Mouse (Mus musculus): Measurements from ENCODE around the gene Sbf1.

Gene Sbf1

GRCm38 (mm10) chr15:89321264-89321663 lies 6.2 kb upstream of the Sbf1 start:
- no peak for DNase-seq (ENCODE audit: low spot score in 2 of 2)

GRCm38 (mm10) chr15:89316146-89316545 lies 1.0 kb upstream of the Sbf1 start:
- no peak for DNase-seq (ENCODE audit: low spot score in 2 of 2)

- DNase-seq (ENCODE audit: low spot score in 2 of 2): no peak
These were observed 461 bp downstream of the Sbf1 start for GRCm38 (mm10) chr15:89314511-89315189.

DNA sequence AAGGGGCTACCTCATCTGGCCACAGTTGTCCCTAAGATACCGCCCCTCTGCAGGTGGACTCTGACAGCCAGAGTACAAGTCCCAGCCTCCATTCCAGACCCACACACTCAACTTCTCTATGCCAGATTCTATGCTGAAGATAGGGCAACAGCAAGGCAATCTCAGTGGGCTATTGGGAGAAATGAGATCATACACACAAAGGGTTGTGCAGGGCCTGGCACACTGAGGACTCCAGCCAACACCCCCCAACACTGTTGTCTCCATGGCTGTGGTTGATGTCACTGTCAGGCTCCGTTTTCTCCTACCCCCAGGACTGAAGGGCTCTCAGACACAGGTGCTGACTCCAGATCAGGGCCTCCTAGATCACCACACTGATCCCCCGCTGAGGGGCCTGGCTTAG lies 1.0 kb downstream of the Sbf1 start:
- no peak for DNase-seq (ENCODE audit: low spot score in 2 of 2)

- DNase-seq (ENCODE audit: low spot score in 2 of 2): no peak
These were observed 1.8 kb downstream of the Sbf1 start for GRCm38 (mm10) chr15:89313359-89313758.

DNA sequence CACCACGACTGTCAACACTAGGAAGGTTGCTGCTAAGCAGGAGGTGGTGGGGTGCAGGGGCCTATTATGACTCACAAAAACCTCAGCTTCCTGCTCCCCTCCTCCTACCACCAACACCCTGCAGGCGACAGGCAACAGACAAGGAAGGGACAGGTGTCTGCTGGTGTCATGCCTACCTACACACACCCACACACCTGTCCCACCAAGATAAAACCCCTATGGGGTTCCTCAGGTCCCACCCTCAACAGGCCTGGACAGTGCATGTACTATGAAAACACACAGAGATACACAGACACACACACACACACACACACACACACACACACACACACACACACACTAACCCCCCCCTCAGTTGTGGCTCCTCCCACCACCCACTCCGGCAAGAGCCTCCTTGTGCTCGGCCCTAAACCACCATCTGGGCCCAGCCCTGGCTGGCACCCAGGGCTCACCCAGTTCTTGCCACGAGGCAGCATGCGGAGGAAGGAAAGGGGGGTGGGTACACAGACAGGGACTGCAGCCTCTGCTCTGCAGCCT lies 5.1 kb downstream of the Sbf1 start:
- peak; percentile 68 to 70 for DNase-seq (ENCODE audit: low spot score in 2 of 2)

- DNase-seq (ENCODE audit: low spot score in 2 of 2): no peak
These were observed 6.5 kb downstream of the Sbf1 start for GRCm38 (mm10) chr15:89308406-89309139.

GRCm38 (mm10) chr15:89307461-89307860 lies 7.7 kb downstream of the Sbf1 start:
- no peak for DNase-seq (ENCODE audit: low spot score in 2 of 2)

- DNase-seq (ENCODE audit: low spot score in 2 of 2): no peak
These were observed 9.1 kb downstream of the Sbf1 start for GRCm38 (mm10) chr15:89305966-89306365.

GRCm38 (mm10) chr15:89300600-89300999 lies 14.5 kb downstream of the Sbf1 start:
- no peak for DNase-seq (ENCODE audit: low spot score in 2 of 2)

GRCm38 (mm10) chr15:89300180-89300579 lies 14.9 kb downstream of the Sbf1 start:
- DNase-seq (ENCODE audit: low spot score in 2 of 2): no peak

GRCm38 (mm10) chr15:89297695-89298094 lies 17.4 kb downstream of the Sbf1 start:
- no peak for DNase-seq (ENCODE audit: low spot score in 2 of 2)

DNA sequence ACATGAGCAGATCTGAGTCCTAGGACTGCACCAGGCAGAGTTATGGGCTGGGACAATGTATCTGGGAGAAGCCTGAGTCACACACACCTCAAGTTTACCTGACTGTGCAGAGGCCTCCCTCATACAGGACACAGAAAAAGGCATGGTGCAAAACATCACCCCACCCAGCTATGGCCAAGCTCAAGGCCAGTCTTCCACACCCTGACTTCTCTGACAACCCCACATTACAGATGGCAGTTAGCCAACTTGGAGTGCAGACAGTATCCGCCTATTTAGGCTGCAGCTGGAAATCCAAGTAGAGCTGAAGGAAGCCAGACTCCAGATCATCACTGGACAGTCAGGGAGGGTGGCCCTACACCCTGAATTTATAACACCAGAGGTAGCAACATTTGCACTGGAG lies 18.6 kb downstream of the Sbf1 start:
- no peak for DNase-seq (ENCODE audit: low spot score in 2 of 2)

GRCm38 (mm10) chr15:89295580-89296165 lies 19.4 kb downstream of the Sbf1 start:
- DNase-seq (ENCODE audit: low spot score in 2 of 2): no peak

DNA sequence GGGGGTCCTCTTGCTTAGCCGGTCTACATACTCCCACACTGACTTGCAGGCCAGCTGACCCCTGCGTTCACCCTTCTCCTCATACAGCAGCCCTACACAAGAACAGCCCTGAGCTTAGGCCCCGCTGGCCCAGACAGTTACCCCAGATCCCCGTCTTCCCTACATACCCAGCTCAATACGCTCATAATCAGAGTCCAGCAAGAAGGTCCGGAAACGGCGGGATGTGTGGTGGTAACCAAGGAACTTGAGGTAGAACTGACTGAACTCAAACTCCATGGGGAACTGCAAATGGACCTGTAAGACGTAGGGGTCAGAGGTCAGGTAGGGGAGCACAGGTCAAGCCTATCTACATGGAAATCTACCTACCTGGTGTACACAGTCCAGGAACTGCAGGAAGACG lies 21.3 kb downstream of the Sbf1 start:
- no peak for DNase-seq (ENCODE audit: low spot score in 2 of 2)

- no peak for DNase-seq (ENCODE audit: low spot score in 2 of 2)
These were observed 22.3 kb downstream of the Sbf1 start for GRCm38 (mm10) chr15:89292795-89293194.

DNA sequence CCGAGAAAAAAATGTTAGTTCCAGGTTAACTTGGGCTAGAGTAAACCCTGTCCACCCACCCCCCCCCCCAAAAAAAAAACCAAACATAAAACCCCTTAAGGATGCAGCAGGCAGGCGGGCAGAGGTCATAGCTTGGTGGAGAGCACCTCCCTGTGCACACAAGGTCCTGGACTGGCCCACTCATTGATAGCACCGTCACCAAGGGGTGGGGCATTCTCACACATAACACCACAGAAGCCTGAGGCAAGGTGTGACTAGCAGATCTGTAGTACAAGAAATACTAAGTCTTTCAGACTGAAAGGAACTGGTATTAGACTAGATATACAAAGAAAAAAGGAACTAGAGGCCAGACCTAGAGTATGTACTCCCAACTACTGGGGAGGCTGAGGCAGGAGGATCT lies 23.6 kb downstream of the Sbf1 start:
- no peak for DNase-seq (ENCODE audit: low spot score in 2 of 2)

GRCm38 (mm10) chr15:89289455-89289854 lies 25.7 kb downstream of the Sbf1 start:
- DNase-seq (ENCODE audit: low spot score in 2 of 2): no peak

DNA sequence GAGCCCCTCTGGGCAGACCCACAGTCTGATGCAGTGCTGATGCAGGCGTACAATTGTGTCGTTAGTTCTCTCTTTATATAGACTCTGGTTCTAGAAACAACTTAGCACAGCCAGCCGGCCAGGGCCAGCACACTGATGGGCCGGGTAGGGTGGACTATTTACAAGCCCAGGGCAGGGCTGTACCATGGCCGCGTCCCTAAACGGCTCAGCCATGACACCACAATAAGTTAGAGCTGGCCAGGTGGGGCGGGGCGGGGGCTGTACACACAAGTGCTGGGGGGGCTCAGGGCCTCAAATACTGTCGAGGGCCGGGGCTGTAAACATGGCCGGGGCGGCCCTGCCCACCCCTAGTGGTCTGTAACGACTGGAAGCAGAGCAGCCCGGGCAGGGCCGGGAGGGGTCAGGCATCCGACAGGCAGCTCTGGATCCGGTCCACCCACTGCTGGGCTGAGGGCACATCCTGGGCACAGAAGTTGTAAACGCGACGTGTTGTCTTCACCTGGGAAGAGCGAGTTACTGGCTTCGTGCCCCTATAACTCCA lies 26.8 kb downstream of the Sbf1 start:
- DNase-seq (ENCODE audit: low spot score in 2 of 2): no peak

- no peak for DNase-seq (ENCODE audit: low spot score in 2 of 2)
These were observed 28.5 kb downstream of the Sbf1 start for GRCm38 (mm10) chr15:89286582-89286981.

GRCm38 (mm10) chr15:89286114-89286513 lies 29.0 kb downstream of the Sbf1 start:
- DNase-seq (ENCODE audit: low spot score in 2 of 2): no peak

GRCm38 (mm10) chr15:89285478-89285877 lies 29.6 kb downstream of the Sbf1 start:
- no peak for DNase-seq (ENCODE audit: low spot score in 2 of 2)

Measured in right cerebral cortex, adult 2 months (tissue).